Mouse (Mus musculus) liver, embryonic 14.5 days (tissue): ENCODE results near the gene Naa40. TPM values are rescaled to one million over a fixed set of nuclear protein-coding genes. Genes with fewer than 3 reads are reported as not detected.

Experiments
- ATAC-seq: fragments of 200-750 bp; cut with Nextera tagmentation; 2 replicates; pipeline ENCODE4 v1.8.0; 2017; ENCODE audit warnings: moderate number of reproducible peaks, mild to moderate bottlenecking, moderate library complexity; ENCODE audit not compliant: insufficient read depth
- DNase-seq, 3 experiments: peaks; one replicate each; pipeline ENCODE4 v3.0.0-alpha.2; 2012 to 2013; ENCODE audit warnings: low read depth in 3 of 3, low spot score in 3 of 3
- H3K27ac ChIP-seq: fragments of 300-500 bp; sonication (generic); 2 replicates; pipeline ENCODE4 v1.5.1; 2014; ENCODE audit warnings: moderate library complexity, mild to moderate bottlenecking, control low read depth, inconsistent platforms
- H3K27me3 ChIP-seq: fragments of 300-500 bp; sonication (generic); 2 replicates; pipeline ENCODE4 v1.6.1; 2014; ENCODE audit warnings: mild to moderate bottlenecking, low read length, moderate library complexity; ENCODE audit not compliant: control insufficient read depth, insufficient read depth
- H3K36me3 ChIP-seq: fragments of 300-500 bp; sonication (generic); replicated peaks from 2 replicates; pipeline ENCODE4 v1.6.1; 2014; ENCODE audit warnings: low read depth; ENCODE audit not compliant: control insufficient read depth, insufficient read depth
- H3K4me1 ChIP-seq, 2 experiments: fragments of 200-500 bp in 1 of 2; fragments of 300-500 bp in 1 of 2; sonication (generic) in 1 of 2; replicated peaks; 2 replicates each; pipeline ENCODE4 v1.6.1; 2012 to 2014; ENCODE audit warnings: antibody characterized with exemption in 1 of 2, inconsistent platforms in 1 of 2, low read length in 1 of 2; ENCODE audit not compliant: control insufficient read depth in 2 of 2, insufficient read depth in 2 of 2
- H3K4me2 ChIP-seq: fragments of 300-500 bp; sonication (generic); 2 replicates; pipeline ENCODE4 v1.6.1; 2014; ENCODE audit warnings: low read depth, mild to moderate bottlenecking, control low read depth, moderate library complexity
- H3K4me3 ChIP-seq, 2 experiments: fragments of 200-500 bp in 1 of 2; fragments of 300-500 bp in 1 of 2; sonication (generic) in 1 of 2; 2 replicates each; pipeline ENCODE4 v1.5.1; 2012 to 2014; ENCODE audit warnings: low read depth in 2 of 2, low read length in 2 of 2, mild to moderate bottlenecking in 2 of 2, control low read depth in 1 of 2, inconsistent platforms in 1 of 2, moderate library complexity in 1 of 2; ENCODE audit not compliant: insufficient read depth in 1 of 2
- H3K9ac ChIP-seq: fragments of 300-500 bp; sonication (generic); replicated peaks from 2 replicates; pipeline ENCODE4 v1.6.1; 2014; ENCODE audit warnings: mild to moderate bottlenecking, control low read depth, moderate library complexity
- H3K9me3 ChIP-seq: fragments of 300-500 bp; sonication (generic); 2 replicates; pipeline ENCODE4 v1.6.1; 2016; ENCODE audit warnings: low read length, mixed read lengths; ENCODE audit not compliant: control insufficient read depth
- CTCF ChIP-seq: IDR thresholded peaks from 2 replicates; pipeline ENCODE4 v1.5.1; 2016; ENCODE audit warnings: antibody characterized with exemption, low read depth, control low read depth
- EP300 ChIP-seq: IDR thresholded peaks from 2 replicates; pipeline ENCODE4 v1.6.1; 2016; ENCODE audit warnings: antibody characterized with exemption, low read depth
- WGBS: fragments of 180-500 bp; shearing (Covaris S2); extraction: QIAGEN DNeasy Blood & Tissue Kit; methylation state at CpG from one replicate; pipeline ENCODE4 v1.1.7; 2014; ENCODE audit not compliant: insufficient replicate concordance; 5-methylcytosine and 5-hydroxymethylcytosine counted together
- polyA plus RNA-seq, 2 experiments: library from polyadenylated mRNA; depleted of rRNA in 1 of 2; stranded (reverse) in 1 of 2; unstranded in 1 of 2; fragments of >200 nt; fragmentation: Nextera tagmentation in 1 of 2; extraction: Ambion mirVana in 1 of 2; gene quantifications; 2 replicates each; pipeline versions ENCODE4 v1.2.1 to v1.2.3; 2012 to 2014

Gene Naa40
- polyA plus RNA-seq, 2 experiments, result 18.0 to 23.1 TPM

- Histone ChIP-seq H3K36me3 (peaks cover 24% of the 10 kb centered on the region), H3K9ac (no peak overlapping the region), H3K9me3 (no peaks in the 10 kb centered on the region), H3K4me3 (no peak overlapping the region), H3K27ac (no peak overlapping the region), H3K4me2 (no peak overlapping the region), H3K27me3 (no peaks in the 10 kb centered on the region), H3K4me1 (peaks cover 6 to 7% of the 10 kb centered on the region in 2 experiments)
- WGBS, result 88% methylated on average over 2 of the region's 2 CpGs
- no peak for ATAC-seq
- TF ChIP-seq EP300 (no peak), CTCF (no peak)
- DNase-seq, result no peak
Measured at GRCm38 (mm10) chr19:7236011-7236410, 5.0 kb downstream of the Naa40 start.

GRCm38 (mm10) chr19:7235461-7235860, 5.5 kb downstream of the Naa40 start:
- Histone ChIP-seq H3K4me3 (no peak overlapping the region), H3K27ac (no peak overlapping the region), H3K9ac (no peak overlapping the region), H3K4me1 (peaks cover 6 to 7% of the 10 kb centered on the region in 2 experiments), H3K4me2 (no peak overlapping the region), H3K36me3 (peaks cover 26% of the 10 kb centered on the region), H3K27me3 (no peaks in the 10 kb centered on the region), H3K9me3 (no peaks in the 10 kb centered on the region)
- WGBS, result 78% methylated on average over 9 of the region's 9 CpGs
- ATAC-seq (no peak), DNase-seq (no peak)
- TF ChIP-seq EP300 (no peak), CTCF (no peak)

GRCm38 (mm10) chr19:7234537-7235221, 6.3 kb downstream of the Naa40 start:
- peaks cover 33% of the 10 kb centered on the region for H3K36me3 ChIP-seq
- peak; percentile 50; the same call in 1 of the 2 replicates for ATAC-seq
- no peak for TF ChIP-seq EP300
- peak; percentile 87 for TF ChIP-seq CTCF
- no peaks in the 10 kb centered on the region for H3K27me3 ChIP-seq
- H3K4me2 ChIP-seq, result no peak overlapping the region
- peak in 1 of 3 experiments; percentile 45 for DNase-seq
- peaks cover 2% of the 10 kb centered on the region in 2 experiments for H3K4me1 ChIP-seq
- no peak overlapping the region for H3K4me3 ChIP-seq
- no peaks in the 10 kb centered on the region for H3K9me3 ChIP-seq
- WGBS, result 54% methylated on average over 8 of the region's 8 CpGs
- H3K9ac ChIP-seq, result no peak overlapping the region
- H3K27ac ChIP-seq, result no peak overlapping the region

GRCm38 (mm10) chr19:7226511-7226914, 14.5 kb downstream of the Naa40 start:
- Histone ChIP-seq H3K9me3 (no peaks in the 10 kb centered on the region), H3K27ac (no peak overlapping the region), H3K27me3 (no peaks in the 10 kb centered on the region), H3K9ac (no peak overlapping the region), H3K36me3 (peaks cover 38% of the 10 kb centered on the region), H3K4me3 (no peak overlapping the region), H3K4me1 (no peaks in the 10 kb centered on the region), H3K4me2 (no peak overlapping the region)
- no peak for ATAC-seq
- 56% methylated on average over 6 of the region's 6 CpGs for WGBS
- TF ChIP-seq CTCF (no peak), EP300 (no peak)
- DNase-seq, result no peak

- Histone ChIP-seq H3K36me3 (peaks cover 30% of the 10 kb centered on the region), H3K4me1 (no peaks in the 10 kb centered on the region), H3K9me3 (no peaks in the 10 kb centered on the region), H3K27ac (no peak overlapping the region), H3K4me3 (no peak overlapping the region), H3K27me3 (no peaks in the 10 kb centered on the region), H3K4me2 (no peak overlapping the region), H3K9ac (no peak overlapping the region)
- 77% methylated on average over 9 of the region's 9 CpGs for WGBS
- no peak for TF ChIP-seq EP300
- no peak for TF ChIP-seq CTCF
- ATAC-seq, result no peak
- no peak for DNase-seq
Measured at GRCm38 (mm10) chr19:7225096-7225690, 15.8 kb downstream of the Naa40 start.
